ENCODE assay signal across 9 mouse cellular contexts in the genomic region with DNA sequence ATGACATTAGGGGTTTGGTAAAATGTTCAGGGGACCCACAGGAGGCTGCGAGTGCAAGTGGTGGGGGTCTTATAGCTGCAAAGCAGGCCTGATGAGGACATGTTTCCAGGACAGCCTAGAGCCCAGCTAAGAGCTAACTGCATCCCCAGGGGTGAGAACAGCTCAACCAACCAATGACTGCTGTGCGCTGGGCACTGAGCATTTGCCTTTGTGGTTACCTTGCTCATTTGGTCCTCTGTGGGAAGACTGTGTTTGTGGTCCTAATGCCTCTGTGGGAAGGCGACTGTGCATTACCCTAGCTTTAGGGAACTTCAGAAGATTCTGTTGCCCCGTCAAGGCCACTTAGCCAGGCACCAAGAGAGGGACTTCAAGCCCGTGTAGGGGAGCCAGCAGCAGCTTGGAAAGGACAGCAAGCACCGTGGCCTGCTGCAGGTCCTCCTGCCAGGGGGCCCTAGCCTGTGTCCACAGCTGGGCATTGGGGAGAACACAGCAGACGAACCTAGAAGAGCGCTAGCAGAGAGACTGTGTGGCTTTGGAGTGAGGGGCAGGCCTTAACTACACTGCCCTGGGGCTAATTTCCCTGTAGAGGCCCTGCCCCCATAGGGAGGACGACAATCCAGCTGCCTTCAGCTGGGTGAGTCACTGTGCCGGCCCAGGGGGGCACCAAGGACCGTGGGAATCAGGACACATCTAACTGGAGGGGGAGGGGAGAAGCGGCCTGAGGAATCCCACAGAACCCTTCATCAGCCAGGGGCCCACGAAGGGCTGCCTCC. TPM values are rescaled to one million over a fixed set of nuclear protein-coding genes. Genes with fewer than 3 reads are reported as not detected.
DNase-seq lines count a peak whose midpoint lies in the region; ATAC-seq and TF ChIP-seq lines count a peak whose summit lies in the region.
"Had no signal": no experiment of that assay in that cellular context is flagged by ENCODE, and none has a peak within 500 bp of the region (broad histone marks: within the 10 kb centered on the region; RNA-seq: fewer than 3 reads in every experiment).

No protein-coding gene starts in this region.

- ATAC-seq in embryonic facial prominence, embryonic 11.5 days (replicated peaks; ENCODE audit: insufficient number of reproducible peaks, low FRiP score, low TSS enrichment, low read depth), result no peak
- ATAC-seq in hindbrain, embryonic 16.5 days, result no peak
- ATAC-seq in midbrain, embryonic 11.5 days (ENCODE audit: low FRiP score), result no peak

- peak overlapping the region; percentile 61 for H3K4me3 ChIP-seq in layer of hippocampus, adult 2 months
- peak overlapping the region; percentile 12 for H3K4me3 ChIP-seq in embryonic facial prominence, embryonic 11.5 days (ENCODE audit: low read depth, low read length)
- peak overlapping the region; percentile 61 for H3K4me3 ChIP-seq in hindbrain, embryonic 16.5 days (ENCODE audit: low read length)
- H3K4me3 ChIP-seq in midbrain, embryonic 11.5 days (ENCODE audit: low read depth, low read length), result no peak overlapping the region

- H3K9me3 ChIP-seq in embryonic facial prominence, embryonic 11.5 days (replicated peaks; ENCODE audit: control insufficient read depth, low read length), result no peaks in the 10 kb centered on the region
- no peaks in the 10 kb centered on the region for H3K9me3 ChIP-seq in hindbrain, embryonic 16.5 days (ENCODE audit: control insufficient read depth, low read length)
- no peaks in the 10 kb centered on the region for H3K9me3 ChIP-seq in midbrain, embryonic 11.5 days (ENCODE audit: control insufficient read depth, low read length)

- H3K4me1 ChIP-seq in embryonic facial prominence, embryonic 11.5 days (ENCODE audit: control insufficient read depth, insufficient read depth, low read length), result peaks cover 15% of the 10 kb centered on the region
- peaks cover 24% of the 10 kb centered on the region for H3K4me1 ChIP-seq in hindbrain, embryonic 16.5 days (ENCODE audit: control insufficient read depth, insufficient read depth, low read depth, low read length)
- H3K4me1 ChIP-seq in midbrain, embryonic 11.5 days (ENCODE audit: control insufficient read depth, insufficient read depth, low read length), result peaks cover 16% of the 10 kb centered on the region

- H3K27ac ChIP-seq in layer of hippocampus, adult 2 months, result peak overlapping the region; percentile 55; the same call in 1 of the 2 replicates
- H3K27ac ChIP-seq in embryonic facial prominence, embryonic 11.5 days (replicated peaks; ENCODE audit: low read depth, low read length), result no peak overlapping the region
- H3K27ac ChIP-seq in hindbrain, embryonic 16.5 days (ENCODE audit: low read depth, low read length), result no peak overlapping the region
- no peak overlapping the region for H3K27ac ChIP-seq in midbrain, embryonic 11.5 days (ENCODE audit: low read depth, low read length)

- no peaks in the 10 kb centered on the region for H3K36me3 ChIP-seq in embryonic facial prominence, embryonic 11.5 days (replicated peaks; ENCODE audit: control insufficient read depth, insufficient read depth, low read depth, low read length)
- H3K36me3 ChIP-seq in hindbrain, embryonic 16.5 days (ENCODE audit: control insufficient read depth, insufficient read depth, low read length), result no peaks in the 10 kb centered on the region
- H3K36me3 ChIP-seq in midbrain, embryonic 11.5 days (ENCODE audit: control insufficient read depth, insufficient read depth, low read length), result no peaks in the 10 kb centered on the region

- H3K9ac ChIP-seq in embryonic facial prominence, embryonic 11.5 days (replicated peaks; ENCODE audit: low read length), result peak overlapping the region; percentile 23
- peak overlapping the region; percentile 35; the same call in 1 of the 2 replicates for H3K9ac ChIP-seq in hindbrain, embryonic 16.5 days (ENCODE audit: low read depth, low read length)
- H3K9ac ChIP-seq in midbrain, embryonic 11.5 days (ENCODE audit: low read length), result peak overlapping the region; percentile 24; the same call in 1 of the 2 replicates

- peaks cover 23% of the 10 kb centered on the region for H3K27me3 ChIP-seq in embryonic facial prominence, embryonic 11.5 days (ENCODE audit: control insufficient read depth, insufficient read depth, low read length)
- peaks cover 34% of the 10 kb centered on the region for H3K27me3 ChIP-seq in hindbrain, embryonic 16.5 days (replicated peaks; ENCODE audit: control insufficient read depth, insufficient read depth, low read length)
- H3K27me3 ChIP-seq in midbrain, embryonic 11.5 days (ENCODE audit: control insufficient read depth, insufficient read depth, low read length), result peaks cover 45% of the 10 kb centered on the region

- intact Hi-C loops in left cerebral cortex, postnatal 14 days (cut with DNase I), result loop anchor here (5.0 kb wide), 1 partner anchor 139 kb away; the partner anchor contains the start of genes Ift122 and Mbd4

- H3K4me2 ChIP-seq in embryonic facial prominence, embryonic 11.5 days (ENCODE audit: low read depth, low read length), result peak overlapping the region; percentile 5
- peak overlapping the region; percentile 94 for H3K4me2 ChIP-seq in hindbrain, embryonic 16.5 days (ENCODE audit: low read length)
- H3K4me2 ChIP-seq in midbrain, embryonic 11.5 days, result 0 out of 2 replicates have a peak overlapping the region, but pooled peaks have one; percentile 15

- 26% methylated on average over 13 of the region's 13 CpGs for WGBS in embryonic facial prominence, embryonic 11.5 days
- WGBS in hindbrain, embryonic 16.5 days, result 41% methylated on average over 10 of the region's 13 CpGs
- WGBS in midbrain, embryonic 11.5 days, result 28% methylated on average over 13 of the region's 13 CpGs

- DNase-seq in layer of hippocampus, adult 2 months (ENCODE audit: low spot score in 2 of 2), result no peak
- DNase-seq in layer of hippocampus, adult 8-10 months (ENCODE audit: low spot score in 2 of 2), result no peak
- peak; percentile 40 for DNase-seq in embryonic facial prominence, embryonic 11.5 days (ENCODE audit: low spot score)
- peak; percentile 85 for DNase-seq in midbrain, embryonic 11.5 days (ENCODE audit: low spot score, missing footprints)
- no peak for DNase-seq in layer of hippocampus, postnatal 10 days (ENCODE audit: low spot score in 2 of 2)
- DNase-seq in urinary bladder, postnatal 14 days (ENCODE audit: low spot score), result no peak
- DNase-seq in left cerebral cortex, postnatal 14 days (ENCODE audit: low spot score in 2 of 2), result no peak

- TF ChIP-seq CTCF in layer of hippocampus, adult 2 months (conservative IDR thresholded peaks at IDR 0.05), result no peak

RNA-seq across cellular contexts. Expression of gene Plxnd1, which starts 3.5 kb away (rescaled TPM):
- total RNA-seq in layer of hippocampus, adult 2 months (2021), result 10 to 100 TPM; 16.6 to 24.4 TPM
- 10 to 100 TPM; 17.9 to 35.6 (median 31.1) TPM for total RNA-seq in layer of hippocampus, adult 8-10 months (2022)
- polyA plus RNA-seq in embryonic facial prominence, embryonic 11.5 days (2014; fragmentation: Nextera tagmentation; extraction: Ambion mirVana), result 19.1 and 20.3 TPM in 2 replicates
- polyA plus RNA-seq in hindbrain, embryonic 16.5 days (2015; fragmentation: Nextera tagmentation; extraction: Ambion mirVana), result 8.5 and 10.5 TPM in 2 replicates
- 13.2 and 17.5 TPM in 2 replicates for polyA plus RNA-seq in midbrain, embryonic 11.5 days (2014; fragmentation: Nextera tagmentation; extraction: Ambion mirVana)
- 10 to 100 TPM; 73.2 to 73.5 TPM for total RNA-seq in layer of hippocampus, postnatal 10 days (2021)
- total RNA-seq in left cerebral cortex, postnatal 14 days (2021), result 100 to 1,000 TPM; 156 to 174 TPM

RNA-seq across cellular contexts. Expression of gene H1foo, which starts 46.6 kb away (rescaled TPM):
- not detected for total RNA-seq in layer of hippocampus, adult 2 months (2021)
- total RNA-seq in layer of hippocampus, adult 8-10 months (2022), result not detected
- polyA plus RNA-seq in embryonic facial prominence, embryonic 11.5 days (2014; fragmentation: Nextera tagmentation; extraction: Ambion mirVana), result not detected in 2 replicates
- not detected in 2 replicates for polyA plus RNA-seq in hindbrain, embryonic 16.5 days (2015; fragmentation: Nextera tagmentation; extraction: Ambion mirVana)
- not detected in 2 replicates for polyA plus RNA-seq in midbrain, embryonic 11.5 days (2014; fragmentation: Nextera tagmentation; extraction: Ambion mirVana)
- total RNA-seq in layer of hippocampus, postnatal 10 days (2021), result not detected
- total RNA-seq in left cerebral cortex, postnatal 14 days (2021), result not detected
- total RNA-seq: adrenal gland, adult 18-20 months had no signal

RNA-seq across cellular contexts. Expression of gene Rho, which starts 59.7 kb away (rescaled TPM):
- total RNA-seq in layer of hippocampus, adult 2 months (2021), result 1 to 10 TPM in 1 of 2 experiments, under 1 TPM in 1; 0.49 to 1.1 TPM
- 1 to 10 TPM in 1 of 4 experiments, under 1 TPM in 3; 0.45 to 1.7 (median 0.72) TPM for total RNA-seq in layer of hippocampus, adult 8-10 months (2022)
- 0.14 TPM in 1 of 2 replicates, not detected in the other for polyA plus RNA-seq in embryonic facial prominence, embryonic 11.5 days (2014; fragmentation: Nextera tagmentation; extraction: Ambion mirVana)
- polyA plus RNA-seq in hindbrain, embryonic 16.5 days (2015; fragmentation: Nextera tagmentation; extraction: Ambion mirVana), result 0.35 and 0.50 TPM in 2 replicates
- 0.08 TPM in 1 of 2 replicates, not detected in the other for polyA plus RNA-seq in midbrain, embryonic 11.5 days (2014; fragmentation: Nextera tagmentation; extraction: Ambion mirVana)
- total RNA-seq in layer of hippocampus, postnatal 10 days (2021), result under 1 TPM; 0.27 TPM
- total RNA-seq in left cerebral cortex, postnatal 14 days (2021), result under 1 TPM; 0.25 to 0.64 TPM

Comparison
In these comparisons a context has a peak if more than half of its experiments do, and no peak if none do; other contexts are left out.
1. DNase-seq: peak in embryonic facial prominence, embryonic 11.5 days (single experiment) and midbrain, embryonic 11.5 days (single experiment); none in layer of hippocampus, adult 2 months (0 of 2), layer of hippocampus, adult 8-10 months (0 of 2), layer of hippocampus, postnatal 10 days (0 of 2), urinary bladder, postnatal 14 days (single experiment) and left cerebral cortex, postnatal 14 days (0 of 2).
2. H3K4me2 ChIP-seq: peak in every context shown above with its lines; median percentile 94 in hindbrain, embryonic 16.5 days; 15 in midbrain, embryonic 11.5 days; 5 in embryonic facial prominence, embryonic 11.5 days.
3. Peak in every context shown above with its lines, with median percentiles within 50 percentile points of each other: H3K9ac ChIP-seq.